Mouse (Mus musculus): ENCODE results near the gene Abhd8. TPM values are rescaled to one million over a fixed set of nuclear protein-coding genes. Genes with fewer than 3 reads are reported as not detected.

The Abhd8 gene
- total RNA-seq (2023) = 10 to 100 TPM; 94.0 to 94.4 TPM

DNA sequence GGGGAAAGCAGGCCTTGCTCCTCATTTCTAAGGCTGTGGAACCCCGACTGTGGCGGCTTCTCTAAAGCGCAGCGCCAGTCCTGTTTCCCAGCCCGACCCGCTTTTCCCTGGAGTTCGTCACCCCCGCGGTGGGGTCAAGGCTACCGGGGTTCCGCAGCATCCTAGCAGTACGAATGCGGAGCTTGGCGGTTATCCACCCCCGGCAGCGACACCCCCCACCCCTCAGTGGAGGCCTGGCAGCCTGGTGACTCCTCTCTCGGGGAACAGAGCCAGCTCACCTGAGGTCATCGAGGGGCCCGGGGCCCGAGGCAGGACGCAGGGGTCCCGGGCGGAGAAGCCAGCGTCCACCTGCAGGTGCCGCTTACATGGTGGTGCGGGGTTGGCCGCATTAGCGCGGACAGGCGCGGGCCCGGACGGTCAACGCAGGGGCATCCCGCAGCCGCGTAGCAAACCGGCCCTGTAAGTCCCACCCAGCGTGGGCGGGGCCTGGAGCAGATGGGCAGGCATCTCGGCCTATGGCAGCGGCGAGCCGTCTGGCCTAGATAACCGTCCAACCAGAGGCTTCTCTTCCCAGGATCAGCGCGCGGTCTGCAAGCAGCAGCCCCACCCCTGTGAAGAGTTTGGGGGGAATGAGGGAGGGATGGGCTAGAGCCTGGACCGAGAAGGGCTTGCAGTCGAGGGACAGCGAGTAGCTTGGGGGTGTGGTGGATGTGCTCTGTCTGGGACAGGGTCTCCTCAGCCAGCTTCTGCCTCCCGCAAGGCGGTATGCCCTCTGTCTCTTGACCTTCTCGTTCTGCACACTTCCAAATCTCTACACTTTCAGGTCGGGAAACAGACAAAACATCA lies at the start of gene Abhd8:
TSS of gene Abhd8 (minus strand) at position 468 of the 846 bp plus-strand sequence.

DNA sequence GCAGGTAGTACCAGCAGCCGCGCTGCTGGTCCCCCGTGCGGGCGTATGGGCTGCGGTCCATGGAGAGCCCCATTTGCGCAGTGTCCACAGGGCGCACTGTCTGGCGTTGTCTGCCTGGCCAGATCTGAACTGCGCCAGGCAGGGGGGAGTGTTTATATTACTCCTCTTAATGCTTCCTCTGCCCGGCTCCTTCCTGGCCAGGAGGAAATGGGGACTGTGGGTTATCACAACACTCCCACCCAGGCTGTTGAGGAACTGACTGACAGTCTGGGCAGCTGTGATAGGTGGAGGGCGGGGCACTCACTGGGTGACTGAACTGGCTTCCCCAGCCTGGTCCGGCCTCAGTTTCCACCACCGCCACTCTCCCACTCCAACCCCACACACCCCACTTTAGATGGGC lies 48.2 kb upstream of the Abhd8 start, which contains the start of gene Plvap:
TSS of gene Plvap (minus strand) at position 109 of the 400 bp plus-strand sequence.

DNA sequence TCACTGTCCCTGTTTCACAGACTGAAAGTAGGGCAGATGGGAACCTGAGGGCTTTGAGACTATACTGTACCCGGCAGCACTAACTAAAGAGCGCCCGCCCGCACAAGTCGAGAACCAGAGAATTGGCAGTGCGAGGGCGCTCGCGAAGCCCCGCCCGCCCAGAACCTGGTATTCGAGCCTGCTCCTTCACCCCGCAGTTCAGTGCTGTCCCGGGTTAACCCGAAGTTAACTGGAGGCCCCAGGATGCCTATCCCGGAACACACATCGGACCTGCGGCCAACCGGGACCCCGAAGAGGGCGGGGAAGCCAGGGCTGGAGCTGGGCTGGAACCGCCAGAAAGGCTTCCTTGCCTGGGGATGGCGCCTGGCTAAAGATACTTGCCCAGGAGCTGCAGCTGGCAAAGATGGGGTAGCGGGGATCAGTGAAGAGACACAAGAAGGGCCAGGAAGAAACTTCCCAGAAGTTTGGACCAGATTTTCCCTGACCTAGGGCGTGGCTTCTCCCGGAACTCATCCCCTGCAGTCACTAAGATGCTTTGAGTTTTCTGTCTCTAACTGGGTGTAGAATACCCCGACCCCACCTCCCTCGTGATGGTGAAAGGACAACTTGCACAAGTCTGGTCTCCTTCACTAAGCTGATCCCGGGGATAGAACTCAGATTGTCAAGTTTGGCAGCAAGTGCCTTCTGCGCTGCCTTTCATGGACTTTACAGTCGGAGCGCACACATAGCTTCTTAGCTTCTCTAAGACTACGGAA lies 24.4 kb upstream of the Abhd8 start, which contains the start of gene Gtpbp3:
TSS of gene Gtpbp3 (plus strand) at position 413 of the 755 bp plus-strand sequence.

GRCm38 (mm10) chr8:71485142-71486135 lies 22.0 kb upstream of the Abhd8 start, which contains the start of gene Ano8:
Ano8 (minus strand) TSS chr8:71485963.

GRCm38 (mm10) chr8:71468916-71469315 lies 5.5 kb upstream of the Abhd8 start, which contains the start of gene Dda1:
Dda1 (plus strand) TSS chr8:71469199.

GRCm38 (mm10) chr8:71464513-71465500 lies 1.4 kb upstream of the Abhd8 start, which contains the start of gene Mrpl34:
Mrpl34 (plus strand) TSS chr8:71464959.

Other genes with a start within 250 kb of the Abhd8 start
- gene Myo9b, start 190.9 kb downstream of the Abhd8 start, total RNA-seq (2023) = 100 to 1,000 TPM; 142 to 158 TPM
- gene Haus8, start 190.7 kb downstream of the Abhd8 start, total RNA-seq (2023) = 10 to 100 TPM; 26.0 to 31.3 TPM
- 100 to 1,000 TPM; 267 to 299 TPM for gene Use1, start 96.8 kb downstream of the Abhd8 start, total RNA-seq (2023)
- gene Ocel1, start 92.4 kb downstream of the Abhd8 start, total RNA-seq (2023) = 10 to 100 TPM; 19.9 to 21.2 TPM
- 1 to 10 TPM; 7.7 to 9.2 TPM for gene Nr2f6, start 81.7 kb downstream of the Abhd8 start, total RNA-seq (2023)
- not detected for gene Ushbp1, start 67.9 kb downstream of the Abhd8 start, total RNA-seq (2023)
- gene Babam1, start 66.8 kb downstream of the Abhd8 start, total RNA-seq (2023) = 100 to 1,000 TPM; 122 to 127 TPM
- gene Ankle1, start 57.6 kb downstream of the Abhd8 start, total RNA-seq (2023) = 1 to 10 TPM; 1.5 to 1.8 TPM
- gene Mrpl34, start 1.3 kb upstream of the Abhd8 start, total RNA-seq (2023) = 10 to 100 TPM; 40.3 to 40.8 TPM
- gene Dda1, start 5.5 kb upstream of the Abhd8 start, total RNA-seq (2023) = 100 to 1,000 TPM; 109 to 112 TPM
- 10 to 100 TPM; 22.9 to 29.4 TPM for gene Ano8, start 22.3 kb upstream of the Abhd8 start, total RNA-seq (2023)
- 10 to 100 TPM; 18.6 to 23.0 TPM for gene Gtpbp3, start 24.4 kb upstream of the Abhd8 start, total RNA-seq (2023)
- not detected for gene Plvap, start 48.1 kb upstream of the Abhd8 start, total RNA-seq (2023)
- not detected for gene Ccdc194, start 62.1 kb upstream of the Abhd8 start, total RNA-seq (2023)
- 10 to 100 TPM; 57.3 to 79.1 TPM for gene Bst2, start 73.8 kb upstream of the Abhd8 start, total RNA-seq (2023)
- gene Mvb12a, start 79.3 kb upstream of the Abhd8 start, total RNA-seq (2023) = 10 to 100 TPM; 29.8 to 42.6 TPM
- 1 to 10 TPM in 1 of 2 experiments, under 1 TPM in 1; 0.83 to 1.7 TPM for gene Tmem221, start 95.2 kb upstream of the Abhd8 start, total RNA-seq (2023)
- not detected for gene Nxnl1, start 102.9 kb upstream of the Abhd8 start, total RNA-seq (2023)
- gene Slc27a1, start 105.2 kb upstream of the Abhd8 start, total RNA-seq (2023) = 1 to 10 TPM; 4.8 to 5.7 TPM
- 10 to 100 TPM; 56.5 to 58.1 TPM for gene Pgls, start 128.5 kb upstream of the Abhd8 start, total RNA-seq (2023)
- 1 to 10 TPM; 2.4 to 7.0 TPM for gene Fam129c, start 134.0 kb upstream of the Abhd8 start, total RNA-seq (2023)
- gene Colgalt1, start 147.3 kb upstream of the Abhd8 start, total RNA-seq (2023) = 10 to 100 TPM; 47.7 to 51.6 TPM
- gene Unc13a, start 208.1 kb upstream of the Abhd8 start, total RNA-seq (2023) = under 1 TPM; 0.64 to 0.95 TPM
- 100 to 1,000 TPM; 103 to 113 TPM for gene Jak3, start 212.6 kb upstream of the Abhd8 start, total RNA-seq (2023)
- gene Insl3, start 225.6 kb upstream of the Abhd8 start, total RNA-seq (2023) = 10 to 100 TPM; 59.1 to 70.3 TPM
- gene B3gnt3, start 238.1 kb upstream of the Abhd8 start, total RNA-seq (2023) = under 1 TPM; 0.64 to 0.89 TPM